Mouse (Mus musculus) kidney, embryonic 16.5 days (tissue): Measurements from ENCODE around the gene Gnb5. TPM values are rescaled to one million over a fixed set of nuclear protein-coding genes. Genes with fewer than 3 reads are reported as not detected.

Experiments used
- ATAC-seq: fragments of 200-750 bp; cut with Nextera tagmentation; 2 replicates; pipeline ENCODE4 v1.8.0; 2017; ENCODE audit warnings: moderate TSS enrichment; ENCODE audit not compliant: low FRiP score, low TSS enrichment
- H3K27ac ChIP-seq: fragments of 300-500 bp; sonication (generic); 2 replicates; pipeline ENCODE4 v1.5.1; 2014; ENCODE audit warnings: low read length
- H3K27me3 ChIP-seq: fragments of 300-500 bp; sonication (generic); 2 replicates; pipeline ENCODE4 v1.6.1; 2014; ENCODE audit warnings: low read length, control low read depth, mixed read lengths; ENCODE audit not compliant: insufficient read depth
- H3K36me3 ChIP-seq: fragments of 300-500 bp; sonication (generic); 2 replicates; pipeline ENCODE4 v1.6.1; 2014; ENCODE audit warnings: low read length, control low read depth, mixed read lengths; ENCODE audit not compliant: insufficient read depth
- H3K4me1 ChIP-seq: fragments of 300-500 bp; sonication (generic); 2 replicates; pipeline ENCODE4 v1.6.1; 2014; ENCODE audit warnings: low read length, control low read depth, mixed read lengths; ENCODE audit not compliant: insufficient read depth
- H3K4me2 ChIP-seq: fragments of 300-500 bp; sonication (generic); replicated peaks from 2 replicates; pipeline ENCODE4 v1.6.1; 2014; ENCODE audit warnings: low read depth, low read length
- H3K4me3 ChIP-seq: fragments of 300-500 bp; sonication (generic); 2 replicates; pipeline ENCODE4 v1.5.1; 2014; ENCODE audit warnings: mild to moderate bottlenecking, low read length
- H3K9ac ChIP-seq: fragments of 300-500 bp; sonication (generic); replicated peaks from 2 replicates; pipeline ENCODE4 v1.6.1; 2014; ENCODE audit warnings: low read length
- H3K9me3 ChIP-seq: fragments of 300-500 bp; sonication (generic); 2 replicates; pipeline ENCODE4 v1.6.1; 2016; ENCODE audit warnings: low read length, control low read depth
- WGBS: fragments of 180-500 bp; shearing (Covaris S2); extraction: QIAGEN DNeasy Blood & Tissue Kit; methylation state at CpG from one replicate; pipeline ENCODE4 v1.1.7; 2014; 5-methylcytosine and 5-hydroxymethylcytosine counted together
- polyA plus RNA-seq: library from polyadenylated mRNA; unstranded; fragments of >200 nt; fragmentation: Nextera tagmentation; extraction: Ambion mirVana; gene quantifications from 2 replicates; pipeline ENCODE4 v1.2.1, GENCODE M21; 2015

Gene Gnb5
- polyA plus RNA-seq, 1 experiment from 2014 or later = 30.9 TPM

DNA sequence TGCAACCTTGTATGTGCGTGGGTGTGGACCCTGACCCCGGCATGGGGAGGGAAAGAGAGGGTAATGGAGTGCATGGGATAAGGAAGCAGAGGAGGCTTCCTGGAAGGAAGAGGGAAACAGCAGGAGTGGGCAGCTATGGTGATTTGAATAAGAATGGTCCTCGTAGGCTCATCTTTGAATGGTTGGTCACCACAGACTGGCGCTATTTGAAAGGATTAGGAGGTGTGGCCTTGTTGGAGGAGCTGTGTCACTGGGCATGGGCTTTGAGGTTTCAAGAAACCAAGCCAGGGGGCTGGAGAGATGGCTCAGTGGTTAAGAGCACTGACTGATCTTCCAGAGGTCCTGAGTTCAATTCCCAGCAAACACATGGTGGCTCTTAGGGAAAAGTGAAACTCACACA lies 59.1 kb downstream of the Gnb5 start:
- H3K27me3 ChIP-seq = no peaks in the 10 kb centered on the region
- H3K4me1 ChIP-seq = no peaks in the 10 kb centered on the region
- WGBS = 75% methylated on average over 4 of the region's 4 CpGs
- H3K36me3 ChIP-seq = no peaks in the 10 kb centered on the region
- no peak overlapping the region for H3K4me2 ChIP-seq
- ATAC-seq = no peak
- H3K27ac ChIP-seq = no peak overlapping the region
- H3K4me3 ChIP-seq = no peak overlapping the region
- no peak overlapping the region for H3K9ac ChIP-seq
- no peaks in the 10 kb centered on the region for H3K9me3 ChIP-seq

DNA sequence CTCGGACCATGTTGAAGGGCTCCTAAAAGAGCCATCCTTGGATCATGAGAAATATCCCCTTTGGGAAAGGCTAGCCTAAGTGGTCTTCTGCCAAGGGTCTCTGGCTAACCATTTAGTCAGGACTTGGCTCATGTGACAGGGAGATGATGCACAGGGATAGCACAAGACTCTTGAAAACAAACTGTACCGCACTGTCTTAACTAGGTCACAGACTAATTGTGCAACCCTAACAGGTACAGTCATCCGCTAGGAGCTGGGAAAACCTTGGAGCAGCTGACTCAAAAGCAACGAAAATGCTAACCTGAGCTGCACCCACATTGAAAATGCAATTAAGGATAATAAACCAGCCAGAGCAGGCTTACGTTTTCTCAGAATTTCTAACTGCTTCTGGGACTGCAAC lies 60.1 kb downstream of the Gnb5 start:
- WGBS = 59% methylated on average over 5 of the region's 5 CpGs
- H3K4me1 ChIP-seq = no peaks in the 10 kb centered on the region
- no peaks in the 10 kb centered on the region for H3K27me3 ChIP-seq
- no peak for ATAC-seq
- H3K27ac ChIP-seq = no peak overlapping the region
- no peak overlapping the region for H3K9ac ChIP-seq
- H3K9me3 ChIP-seq = no peaks in the 10 kb centered on the region
- H3K4me3 ChIP-seq = no peak overlapping the region
- no peak overlapping the region for H3K4me2 ChIP-seq
- H3K36me3 ChIP-seq = no peaks in the 10 kb centered on the region

DNA sequence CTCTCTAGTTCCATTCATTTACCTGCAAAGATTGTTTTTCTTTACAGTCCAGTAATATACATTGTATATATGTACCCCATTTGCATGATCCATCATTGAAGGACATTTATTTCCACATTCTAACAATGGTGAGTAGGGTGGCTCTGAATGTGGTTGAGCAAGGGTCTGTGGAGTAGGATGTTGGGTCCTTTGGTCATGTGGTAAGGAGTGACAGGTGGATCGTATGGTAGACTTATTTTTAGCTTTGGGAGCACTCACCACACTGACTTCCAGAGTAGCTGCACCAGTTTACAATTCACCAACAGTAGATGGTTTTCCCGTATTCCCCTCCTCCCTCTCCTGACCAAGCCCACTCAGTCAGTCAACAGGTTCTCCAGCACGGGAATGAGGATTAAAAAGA lies 62.7 kb downstream of the Gnb5 start:
- no peak for ATAC-seq
- Histone ChIP-seq H3K4me3 (no peak overlapping the region), H3K9ac (no peak overlapping the region), H3K27me3 (no peaks in the 10 kb centered on the region), H3K36me3 (no peaks in the 10 kb centered on the region), H3K4me2 (no peak overlapping the region), H3K9me3 (no peaks in the 10 kb centered on the region), H3K4me1 (no peaks in the 10 kb centered on the region), H3K27ac (no peak overlapping the region)
- WGBS = 74% methylated on average over 3 of the region's 3 CpGs

DNA sequence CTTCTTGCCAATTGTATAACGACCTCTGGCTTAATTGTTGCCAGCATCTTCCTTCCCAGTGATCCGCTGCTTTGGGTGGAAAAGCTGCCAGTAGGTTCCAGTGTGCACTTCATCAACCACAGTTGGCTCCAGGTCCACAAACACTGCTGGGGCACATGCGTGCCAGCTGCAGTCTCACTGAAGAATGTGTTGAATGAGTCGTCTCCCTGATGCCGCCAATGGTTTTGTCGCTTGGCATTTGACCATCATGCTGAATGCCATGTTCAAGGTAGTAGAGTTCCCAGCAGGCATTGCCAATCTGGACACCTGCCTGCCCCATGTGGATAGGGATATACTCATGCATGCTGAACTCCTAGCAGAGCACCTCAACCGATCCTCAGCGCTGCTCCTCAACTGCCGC lies 69.5 kb downstream of the Gnb5 start:
- no peak overlapping the region for H3K4me3 ChIP-seq
- H3K9me3 ChIP-seq = peaks cover 7% of the 10 kb centered on the region; the same call in 1 of the 2 replicates
- H3K4me1 ChIP-seq = no peaks in the 10 kb centered on the region
- H3K9ac ChIP-seq = no peak overlapping the region
- H3K36me3 ChIP-seq = no peaks in the 10 kb centered on the region
- no peak overlapping the region for H3K4me2 ChIP-seq
- WGBS = 96% methylated on average over 9 of the region's 9 CpGs
- no peak overlapping the region for H3K27ac ChIP-seq
- ATAC-seq = no peak
- no peaks in the 10 kb centered on the region for H3K27me3 ChIP-seq

DNA sequence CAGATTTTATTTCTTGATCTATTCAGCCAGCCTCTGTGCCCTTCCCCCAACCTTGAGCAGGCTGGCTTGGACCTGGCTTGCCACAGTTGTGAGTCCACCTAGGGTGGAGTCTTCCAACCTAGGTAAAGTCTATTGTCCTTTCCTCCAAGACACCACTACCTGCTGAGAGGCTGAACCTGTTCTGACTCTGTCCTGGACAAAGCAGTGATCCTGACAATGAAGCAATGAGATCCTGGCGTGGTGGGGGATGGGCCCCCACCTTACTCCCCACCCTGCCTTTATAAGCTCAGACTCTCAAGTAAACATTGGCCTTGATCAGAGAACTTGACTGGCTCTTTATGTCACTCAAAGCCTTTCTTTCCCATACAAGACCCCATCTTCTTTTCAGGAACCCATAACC lies 70.3 kb downstream of the Gnb5 start:
- ATAC-seq = no peak

DNA sequence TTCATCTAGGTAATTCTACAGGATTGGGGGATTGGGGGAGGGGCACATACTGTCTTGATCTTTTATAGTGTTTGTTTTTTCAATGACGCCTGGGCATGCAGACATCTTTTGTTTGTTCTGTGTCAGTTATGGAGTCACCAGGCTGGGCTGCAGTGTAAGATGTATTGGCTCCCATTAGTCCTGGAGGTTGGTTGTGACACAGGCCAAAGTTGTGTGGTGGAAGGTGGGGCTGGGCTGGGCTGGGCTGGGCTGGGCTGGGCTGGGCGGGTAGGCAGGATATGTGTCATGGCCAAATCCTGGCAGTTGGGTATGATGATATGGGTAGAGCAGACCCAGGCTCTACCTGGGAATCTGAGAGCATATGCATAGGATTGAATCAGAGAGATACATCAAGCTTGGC lies 72.7 kb downstream of the Gnb5 start:
- Histone ChIP-seq H3K9ac (no peak overlapping the region), H3K4me2 (no peak overlapping the region), H3K36me3 (no peaks in the 10 kb centered on the region), H3K4me1 (no peaks in the 10 kb centered on the region), H3K27me3 (no peaks in the 10 kb centered on the region), H3K9me3 (peaks cover 7% of the 10 kb centered on the region; the same call in 1 of the 2 replicates), H3K4me3 (no peak overlapping the region), H3K27ac (no peak overlapping the region)
- whole genome bisulfite sequencing = 72% methylated on average over 2 of the region's 2 CpGs
- no peak for ATAC-seq

More for the DNA sequence above, 70.3 kb downstream of the Gnb5 start:
- Histone ChIP-seq H3K4me2 (no peak overlapping the region), H3K36me3 (no peaks in the 10 kb centered on the region), H3K27me3 (no peaks in the 10 kb centered on the region), H3K4me1 (no peaks in the 10 kb centered on the region), H3K27ac (no peak overlapping the region), H3K9me3 (peaks cover 7% of the 10 kb centered on the region; the same call in 1 of the 2 replicates), H3K9ac (no peak overlapping the region), H3K4me3 (no peak overlapping the region)
- 94% methylated on average over 1 of the region's 1 CpGs for WGBS

DNA sequence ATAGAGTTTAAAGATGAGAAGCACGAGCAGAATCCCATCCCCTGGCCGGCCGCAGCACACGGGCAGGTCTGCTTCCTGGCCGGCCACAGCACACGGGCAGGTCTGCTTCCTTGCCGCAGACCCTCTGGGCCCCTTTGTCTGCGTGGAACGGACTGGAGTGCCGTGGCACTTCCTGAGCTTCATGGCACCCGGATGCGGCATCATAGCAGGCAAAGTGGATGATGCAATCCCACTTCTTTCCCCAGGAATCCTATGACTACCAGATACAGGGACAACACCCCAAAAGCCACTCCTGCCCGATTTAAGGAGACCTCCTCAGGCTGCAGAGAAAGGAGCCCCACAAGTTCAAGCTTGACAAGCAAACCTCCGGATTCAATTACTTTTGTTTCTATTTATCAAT lies 76.7 kb downstream of the Gnb5 start:
- ATAC-seq = no peak
- H3K9me3 ChIP-seq = no peaks in the 10 kb centered on the region
- no peak overlapping the region for H3K4me2 ChIP-seq
- no peak overlapping the region for H3K27ac ChIP-seq
- H3K9ac ChIP-seq = no peak overlapping the region
- H3K27me3 ChIP-seq = no peaks in the 10 kb centered on the region
- 92% methylated on average over 14 of the region's 14 CpGs for WGBS
- H3K4me1 ChIP-seq = no peaks in the 10 kb centered on the region
- H3K4me3 ChIP-seq = no peak overlapping the region
- peaks cover 4% of the 10 kb centered on the region; the same call in 1 of the 2 replicates for H3K36me3 ChIP-seq

DNA sequence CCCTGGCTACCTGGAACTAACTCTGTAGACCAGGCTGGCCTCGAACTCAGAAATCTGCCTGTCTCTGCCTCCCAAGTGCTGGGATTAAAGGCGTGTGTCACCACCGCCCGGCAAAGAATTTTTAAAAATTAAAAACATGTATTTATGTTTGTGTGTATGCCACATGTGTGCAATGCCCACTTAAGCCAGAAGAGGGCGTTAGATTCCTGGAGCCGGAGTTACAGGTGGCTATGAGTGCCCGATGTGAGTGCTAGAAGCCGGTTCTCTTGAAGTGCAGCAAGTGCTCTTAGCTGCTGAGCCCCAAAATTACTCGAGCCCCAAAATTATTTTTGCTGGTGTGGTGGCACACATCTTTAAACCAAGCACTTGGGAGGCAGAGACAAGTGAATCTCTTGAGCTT lies 77.7 kb downstream of the Gnb5 start:
- Histone ChIP-seq H3K4me3 (no peak overlapping the region), H3K27ac (no peak overlapping the region), H3K4me2 (no peak overlapping the region), H3K9ac (no peak overlapping the region), H3K9me3 (no peaks in the 10 kb centered on the region), H3K4me1 (no peaks in the 10 kb centered on the region), H3K36me3 (peaks cover 10% of the 10 kb centered on the region), H3K27me3 (no peaks in the 10 kb centered on the region)
- 86% methylated on average over 9 of the region's 9 CpGs for WGBS
- ATAC-seq = no peak

DNA sequence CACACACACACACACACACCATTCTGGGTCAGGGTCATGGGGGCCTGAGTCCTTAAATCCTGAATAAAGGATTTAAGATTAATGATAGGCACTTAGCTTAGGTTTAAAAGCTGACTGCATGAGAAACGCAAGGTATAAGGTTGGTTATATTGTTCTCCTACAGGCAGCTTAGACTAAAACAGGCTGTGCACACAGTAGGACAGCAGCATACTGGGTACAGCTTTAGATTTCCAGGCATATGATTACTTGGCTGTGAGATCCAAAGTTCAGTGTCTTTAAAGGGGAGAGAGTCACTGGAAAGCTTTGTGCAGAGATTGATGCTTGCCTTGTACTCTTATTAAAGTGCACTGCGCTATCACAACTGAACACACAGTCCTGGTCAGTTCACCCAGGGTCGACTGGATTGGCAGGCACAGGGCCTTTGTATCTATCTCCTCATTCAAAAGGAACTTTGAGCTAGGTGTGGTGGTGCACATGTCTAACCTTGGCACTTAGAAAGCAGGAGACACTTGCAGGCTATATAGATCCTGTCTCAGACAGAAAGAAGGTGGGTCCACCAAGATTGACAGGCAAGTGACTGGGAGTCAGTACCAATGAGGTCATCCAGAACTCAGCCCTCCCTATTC lies 78.4 kb downstream of the Gnb5 start:
- no peak overlapping the region for H3K9ac ChIP-seq
- no peak for ATAC-seq
- 86% methylated on average over 3 of the region's 3 CpGs for WGBS
- H3K27me3 ChIP-seq = no peaks in the 10 kb centered on the region
- H3K36me3 ChIP-seq = peaks cover 17% of the 10 kb centered on the region
- H3K4me3 ChIP-seq = no peak overlapping the region
- no peak overlapping the region for H3K4me2 ChIP-seq
- no peaks in the 10 kb centered on the region for H3K9me3 ChIP-seq
- H3K4me1 ChIP-seq = no peaks in the 10 kb centered on the region
- H3K27ac ChIP-seq = no peak overlapping the region

DNA sequence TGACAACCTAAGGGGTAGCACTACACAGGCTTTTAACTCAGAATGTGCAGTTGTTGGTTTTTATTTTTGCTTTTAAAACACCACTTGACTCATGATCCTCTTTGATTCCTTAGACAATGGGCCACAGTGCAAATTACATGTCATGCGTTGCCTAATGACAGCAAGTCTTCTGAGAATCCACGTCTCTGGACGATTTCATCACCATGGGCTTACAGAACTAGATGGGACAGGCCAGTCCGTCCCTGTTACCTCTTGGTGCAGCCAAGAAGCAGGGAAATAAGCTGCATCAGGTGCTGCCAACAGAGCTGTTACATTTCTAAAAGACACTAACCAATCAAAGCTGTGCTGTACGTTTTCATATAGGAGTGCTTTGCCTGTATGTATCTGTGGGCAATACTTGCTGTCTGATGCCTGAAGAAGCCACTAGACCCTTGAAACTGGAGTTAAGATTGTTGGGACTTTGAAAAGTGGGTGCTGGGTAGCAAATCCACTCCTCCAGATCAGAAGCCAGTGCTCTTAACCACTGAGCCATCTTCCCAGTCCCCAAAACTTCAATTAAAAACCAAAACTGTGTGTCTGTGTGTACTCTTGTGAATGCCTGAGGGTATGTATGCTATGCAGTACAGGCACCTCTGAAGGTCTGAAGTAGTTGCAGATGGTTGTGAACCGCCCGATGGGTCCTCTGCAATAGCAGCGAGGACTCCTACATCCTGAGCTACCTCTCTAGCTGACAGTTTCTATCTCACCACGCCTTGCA lies 79.3 kb downstream of the Gnb5 start:
- no peak overlapping the region for H3K27ac ChIP-seq
- H3K4me1 ChIP-seq = no peaks in the 10 kb centered on the region
- no peaks in the 10 kb centered on the region for H3K27me3 ChIP-seq
- no peak overlapping the region for H3K4me3 ChIP-seq
- H3K9me3 ChIP-seq = no peaks in the 10 kb centered on the region
- WGBS = 88% methylated on average over 9 of the region's 9 CpGs
- no peak overlapping the region for H3K9ac ChIP-seq
- H3K36me3 ChIP-seq = peaks cover 21% of the 10 kb centered on the region
- ATAC-seq = no peak
- H3K4me2 ChIP-seq = no peak overlapping the region
